Mouse (Mus musculus) adrenal gland, adult (tissue): ENCODE results near the gene Cmbl.
A peak's percentile ranks its signal among the peaks of the same experiment; 100 is the strongest.

ENCODE experiments used
- DNase-seq, 2 experiments: peaks; one replicate each; pipeline ENCODE4 v3.0.0; 2022 to 2023; ENCODE audit warnings: low spot score in 1 of 2; ENCODE audit not compliant: inconsistent age in 2 of 2

The Cmbl gene

GRCm38 (mm10) chr15:31613826-31614453 is 48.8 kb downstream of the Cmbl start:
- no peak for DNase-seq

- DNase-seq = peak in 1 of 2 experiments; percentile 72
Measured at GRCm38 (mm10) chr15:31614666-31615065, 49.5 kb downstream of the Cmbl start.

- DNase-seq = no peak
Measured at GRCm38 (mm10) chr15:31617261-31617660, 52.1 kb downstream of the Cmbl start.

DNA sequence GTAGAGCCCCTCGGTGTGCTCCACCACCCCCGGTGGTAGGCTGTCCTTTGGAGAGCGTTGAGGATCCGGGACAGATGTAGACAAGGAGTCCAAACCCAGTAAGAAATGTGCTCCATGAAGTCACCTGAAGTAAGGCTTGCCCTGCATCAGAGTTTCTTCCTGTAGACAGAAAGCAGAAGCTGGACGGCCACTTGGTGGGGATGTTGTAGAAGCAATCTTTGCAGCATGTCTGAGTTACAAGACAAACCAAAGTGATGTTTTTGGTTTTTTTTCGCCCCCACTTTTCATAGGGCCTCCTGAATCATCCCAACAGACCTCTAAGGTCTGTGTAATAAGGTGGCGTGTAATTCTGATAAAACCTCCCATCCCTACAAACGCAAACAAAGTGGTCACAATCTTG is 54.3 kb downstream of the Cmbl start:
- DNase-seq = peak in 1 of 2 experiments; percentile 52

DNA sequence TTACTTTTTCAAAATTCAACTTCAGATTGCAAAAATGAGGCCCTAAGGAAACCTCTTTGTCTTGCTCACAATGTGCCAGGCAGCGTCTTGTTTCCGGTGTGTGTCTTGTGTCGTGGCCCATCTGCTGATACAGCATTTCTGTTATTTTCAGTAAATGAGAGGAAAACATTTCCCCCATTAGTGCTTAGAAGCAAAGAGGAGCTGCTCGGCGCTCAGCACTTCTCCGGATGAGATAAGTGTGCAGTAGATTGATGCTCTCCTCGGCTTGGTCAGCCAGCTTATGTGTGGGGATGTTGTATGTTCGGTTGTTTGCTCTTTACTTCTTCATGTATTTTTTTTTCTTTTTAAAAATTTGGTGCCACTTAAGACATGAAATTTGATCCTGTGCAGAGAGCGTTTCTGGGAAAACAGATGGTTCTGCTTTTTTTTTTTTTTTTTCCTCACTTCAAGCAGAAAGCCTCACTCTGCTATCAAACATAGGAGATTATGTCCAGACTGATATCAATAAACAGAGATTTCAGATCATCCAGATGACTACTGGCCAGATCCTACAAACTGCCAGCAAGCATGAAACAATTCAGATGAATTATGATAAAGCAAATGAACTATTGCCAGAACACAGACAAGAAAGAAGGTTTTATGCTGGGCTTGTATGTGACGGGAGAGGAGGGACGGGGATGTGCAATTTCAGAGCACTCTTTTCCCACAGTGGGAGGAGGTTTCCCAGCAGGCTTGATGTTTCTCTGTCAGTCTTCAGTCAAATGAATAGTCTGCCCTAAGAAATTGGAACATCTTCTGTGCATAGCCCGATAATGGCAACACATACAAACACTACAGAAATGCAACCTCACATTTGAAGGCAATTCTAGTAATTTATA is 62.3 kb downstream of the Cmbl start:
- DNase-seq = no peak

GRCm38 (mm10) chr15:31628180-31628579 is 63.0 kb downstream of the Cmbl start:
- DNase-seq = no peak

- DNase-seq = peak; percentile 23 to 75
Measured at GRCm38 (mm10) chr15:31629556-31629955, 64.4 kb downstream of the Cmbl start.

GRCm38 (mm10) chr15:31631396-31631858 is 66.2 kb downstream of the Cmbl start:
- no peak for DNase-seq

DNA sequence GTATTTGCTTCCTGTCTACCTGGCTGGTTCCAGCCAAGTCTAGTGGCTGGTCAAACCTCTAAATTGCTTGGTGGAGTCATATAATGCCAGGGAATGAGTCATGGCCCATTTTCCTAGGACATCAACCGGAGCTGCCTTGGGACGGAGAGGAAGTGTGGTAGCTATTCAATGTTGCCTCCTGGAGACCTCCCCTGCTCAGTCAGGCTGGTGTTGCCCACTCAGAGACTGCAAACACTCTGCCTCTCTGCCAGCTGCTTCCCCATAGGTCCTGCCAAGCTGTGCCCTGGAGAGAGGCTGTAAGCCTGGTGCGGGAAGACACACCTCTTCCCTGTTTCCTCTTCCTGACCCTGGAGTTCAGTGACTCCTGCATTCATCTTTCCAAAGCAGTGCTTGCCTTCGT is 67.3 kb downstream of the Cmbl start:
- peak; percentile 31 to 81 for DNase-seq

DNA sequence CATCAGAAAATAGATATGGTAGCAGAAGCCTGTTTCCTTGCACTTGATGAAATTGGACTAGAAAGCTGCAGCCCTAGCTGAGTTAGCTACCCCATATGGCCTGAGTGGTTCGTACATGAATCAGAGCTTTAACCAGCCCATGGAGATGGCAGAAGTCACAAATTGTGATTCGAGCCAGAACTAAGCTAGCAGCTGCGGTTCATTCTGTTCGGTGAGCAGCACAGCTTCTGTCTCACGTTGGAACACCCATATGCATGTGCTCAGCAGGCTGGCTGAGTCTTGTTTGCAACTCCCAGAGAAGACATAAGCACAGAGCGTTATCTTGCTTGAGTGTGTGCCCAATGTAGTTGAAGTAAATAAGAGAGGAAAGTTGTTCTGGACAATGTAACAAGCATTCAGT is 69.4 kb downstream of the Cmbl start:
- no peak for DNase-seq

- DNase-seq = peak; percentile 87 to 92
Measured at GRCm38 (mm10) chr15:31636091-31636595, 71.0 kb downstream of the Cmbl start.
